Mouse (Mus musculus) hindbrain, embryonic 13.5 days (tissue): ENCODE data around the gene Tex47. TPM values are rescaled to one million over a fixed set of nuclear protein-coding genes. Genes with fewer than 3 reads are reported as not detected.

ENCODE experiments used
- ATAC-seq: fragments of 200-750 bp; cut with Nextera tagmentation; 2 replicates; pipeline ENCODE4 v1.8.0; 2017; ENCODE audit warnings: moderate TSS enrichment; ENCODE audit not compliant: low FRiP score
- H3K27ac ChIP-seq: fragments of 300-500 bp; sonication (generic); 2 replicates; pipeline ENCODE4 v1.5.1; 2015; ENCODE audit warnings: inconsistent platforms, mild to moderate bottlenecking, moderate library complexity
- H3K27me3 ChIP-seq: fragments of 300-500 bp; sonication (generic); 2 replicates; pipeline ENCODE4 v1.6.1; 2015; ENCODE audit warnings: mild to moderate bottlenecking, inconsistent platforms
- H3K36me3 ChIP-seq: fragments of 300-500 bp; sonication (generic); 2 replicates; pipeline ENCODE4 v1.6.1; 2015; ENCODE audit warnings: mild to moderate bottlenecking, inconsistent platforms
- H3K4me1 ChIP-seq: fragments of 300-500 bp; sonication (generic); replicated peaks from 2 replicates; pipeline ENCODE4 v1.6.1; 2015; ENCODE audit warnings: inconsistent platforms
- H3K4me2 ChIP-seq: fragments of 300-500 bp; sonication (generic); 2 replicates; pipeline ENCODE4 v1.6.1; 2015; ENCODE audit warnings: inconsistent platforms, mild to moderate bottlenecking, moderate library complexity
- H3K4me3 ChIP-seq: fragments of 300-500 bp; sonication (generic); 2 replicates; pipeline ENCODE4 v1.5.1; 2015; ENCODE audit warnings: mild to moderate bottlenecking, inconsistent platforms
- H3K9ac ChIP-seq: fragments of 300-500 bp; sonication (generic); 2 replicates; pipeline ENCODE4 v1.6.1; 2015; ENCODE audit warnings: mild to moderate bottlenecking, inconsistent platforms
- H3K9me3 ChIP-seq: fragments of 300-500 bp; sonication (generic); 2 replicates; pipeline ENCODE4 v1.6.1; 2016; ENCODE audit warnings: inconsistent platforms
- WGBS: fragments of 180-500 bp; shearing (Covaris S2); methylation state at CpG from one replicate; pipeline ENCODE4 v1.1.7; 2015; 5-methylcytosine and 5-hydroxymethylcytosine counted together
- polyA plus RNA-seq: library from polyadenylated mRNA; unstranded; fragments of >200 nt; fragmentation: Nextera tagmentation; extraction: Ambion mirVana; gene quantifications from 2 replicates; pipeline ENCODE4 v1.2.1, GENCODE M21; 2015

Gene Tex47
- polyA plus RNA-seq: 0.39 and 1.4 TPM in 2 replicates

DNA sequence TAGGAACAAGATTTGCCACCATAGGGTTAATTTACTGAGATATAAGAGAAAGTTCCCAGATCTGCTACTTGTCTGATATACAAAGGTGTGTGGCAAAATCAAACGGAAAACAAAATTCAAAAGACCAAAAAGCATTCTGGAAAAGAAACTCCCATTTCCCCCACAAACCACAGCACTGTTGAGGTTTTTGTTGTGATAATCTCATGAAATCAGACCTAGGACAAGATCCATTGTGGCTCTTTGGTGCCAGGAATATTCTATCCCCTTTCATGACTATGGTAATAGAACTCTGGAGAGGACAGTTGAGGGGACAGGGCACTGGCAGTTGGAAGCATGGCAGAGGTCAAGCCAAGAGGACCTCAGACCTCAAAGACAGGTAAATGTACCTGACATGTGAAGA is at the start of gene Tex47:
TSS of gene Tex47 (plus strand) at position 301 of the 400 bp plus-strand sequence.
- no peak within 1 kb of the TSS for H3K4me2 ChIP-seq
- no peaks in the 10 kb centered on the region for H3K27me3 ChIP-seq
- H3K27ac ChIP-seq: no peak within 1 kb of the TSS
- no peaks in the 10 kb centered on the region for H3K36me3 ChIP-seq
- no peak within 1 kb of the TSS for H3K4me3 ChIP-seq
- 93% methylated on average over 1 of the region's 1 CpGs for WGBS
- ATAC-seq: no peak
- H3K4me1 ChIP-seq: 0 out of 2 replicates have a peak, but pooled peaks cover 4% of the 10 kb centered on the region
- no peak within 1 kb of the TSS for H3K9ac ChIP-seq
- H3K9me3 ChIP-seq: no peaks in the 10 kb centered on the region

DNA sequence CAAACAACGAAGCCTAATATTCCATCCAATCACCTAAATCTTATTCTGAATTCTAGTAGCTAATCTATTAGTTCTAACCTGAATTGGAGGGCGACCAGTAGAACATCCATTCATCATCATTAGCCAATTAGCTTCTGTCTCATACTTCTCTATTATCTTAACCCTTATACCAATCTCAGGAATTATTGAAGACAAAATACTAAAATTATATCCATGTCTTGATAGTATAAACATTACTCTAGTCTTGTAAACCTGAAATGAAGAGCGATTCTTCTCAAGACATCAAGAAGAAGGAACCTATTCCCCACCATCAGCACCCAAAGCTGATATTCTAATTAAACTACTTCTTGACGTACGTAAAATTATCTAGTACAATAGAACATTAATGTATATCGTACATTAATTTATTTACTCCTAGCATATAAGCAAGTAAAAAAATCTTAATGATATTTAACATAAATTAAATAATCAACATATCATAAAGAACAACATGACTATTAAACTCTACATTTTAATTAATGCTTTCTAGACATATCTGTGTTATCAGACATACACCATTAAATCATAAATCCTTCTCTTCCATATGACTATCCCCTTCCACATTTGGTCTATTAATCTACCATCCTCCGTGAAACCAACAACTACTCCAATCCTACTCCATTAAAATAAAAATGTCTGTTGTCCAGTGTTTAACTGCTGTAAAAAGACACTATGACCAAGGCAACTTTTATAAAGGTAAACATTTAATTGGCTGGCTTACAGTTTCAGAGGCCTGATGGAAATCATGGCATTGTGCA is 27.1 kb upstream of the Tex47 start:
- no peak overlapping the region for H3K4me2 ChIP-seq
- WGBS: 93% methylated on average over 7 of the region's 7 CpGs
- H3K4me1 ChIP-seq: no peaks in the 10 kb centered on the region
- no peak overlapping the region for H3K27ac ChIP-seq
- no peak overlapping the region for H3K9ac ChIP-seq
- no peaks in the 10 kb centered on the region for H3K27me3 ChIP-seq
- H3K4me3 ChIP-seq: no peak overlapping the region
- H3K9me3 ChIP-seq: no peaks in the 10 kb centered on the region
- no peaks in the 10 kb centered on the region for H3K36me3 ChIP-seq
- ATAC-seq: no peak

DNA sequence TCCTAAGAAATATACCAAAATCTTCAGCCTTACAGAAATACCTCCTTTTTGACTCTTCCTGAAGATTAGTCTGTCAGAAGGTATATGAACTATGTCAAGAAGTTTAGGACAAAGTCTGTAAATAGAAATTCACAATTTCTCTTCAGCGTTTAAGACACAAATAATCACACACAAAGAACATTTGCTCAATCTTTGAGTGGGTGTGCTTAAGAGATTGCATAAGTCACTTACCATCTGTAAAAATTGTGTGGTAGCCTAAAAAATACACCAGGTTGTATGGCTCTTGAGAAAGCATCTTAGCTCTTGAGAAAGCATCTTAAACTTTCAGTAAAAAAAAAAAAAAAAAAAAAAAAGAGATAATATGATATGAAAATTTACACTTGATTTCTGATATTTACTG is 19.6 kb upstream of the Tex47 start:
- ATAC-seq: no peak
- no peaks in the 10 kb centered on the region for H3K27me3 ChIP-seq
- H3K4me2 ChIP-seq: no peak overlapping the region
- H3K4me1 ChIP-seq: no peaks in the 10 kb centered on the region
- H3K27ac ChIP-seq: no peak overlapping the region
- H3K36me3 ChIP-seq: no peaks in the 10 kb centered on the region
- WGBS: 96% methylated on average over 1 of the region's 1 CpGs
- H3K9me3 ChIP-seq: no peaks in the 10 kb centered on the region
- no peak overlapping the region for H3K4me3 ChIP-seq
- H3K9ac ChIP-seq: no peak overlapping the region

DNA sequence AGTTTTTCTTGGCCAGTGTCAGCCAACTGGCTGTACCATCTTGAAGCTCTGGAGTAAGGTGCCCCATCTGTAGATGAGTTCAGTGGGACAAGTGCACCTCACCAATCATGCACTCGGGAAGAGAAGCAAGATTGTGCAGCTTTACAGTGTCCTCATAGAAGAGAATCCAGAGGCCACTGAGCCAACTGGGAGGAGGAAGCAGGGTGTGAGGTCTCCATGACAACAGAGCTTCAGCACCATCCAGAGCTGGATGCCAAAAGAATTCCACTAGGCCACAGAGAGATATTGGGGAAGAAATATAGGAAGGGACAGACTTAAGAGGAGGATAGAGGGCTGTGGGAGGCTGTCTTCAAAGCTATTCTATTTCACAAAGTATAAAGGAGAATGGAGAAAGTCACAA is 950 bp upstream of the Tex47 start:
- Histone ChIP-seq H3K27ac (no peak overlapping the region), H3K9ac (no peak overlapping the region), H3K9me3 (no peaks in the 10 kb centered on the region), H3K4me1 (0 out of 2 replicates have a peak, but pooled peaks cover 4% of the 10 kb centered on the region), H3K4me2 (no peak overlapping the region), H3K27me3 (no peaks in the 10 kb centered on the region), H3K36me3 (no peaks in the 10 kb centered on the region), H3K4me3 (no peak overlapping the region)
- 55% methylated on average over 1 of the region's 1 CpGs for WGBS
- ATAC-seq: no peak

DNA sequence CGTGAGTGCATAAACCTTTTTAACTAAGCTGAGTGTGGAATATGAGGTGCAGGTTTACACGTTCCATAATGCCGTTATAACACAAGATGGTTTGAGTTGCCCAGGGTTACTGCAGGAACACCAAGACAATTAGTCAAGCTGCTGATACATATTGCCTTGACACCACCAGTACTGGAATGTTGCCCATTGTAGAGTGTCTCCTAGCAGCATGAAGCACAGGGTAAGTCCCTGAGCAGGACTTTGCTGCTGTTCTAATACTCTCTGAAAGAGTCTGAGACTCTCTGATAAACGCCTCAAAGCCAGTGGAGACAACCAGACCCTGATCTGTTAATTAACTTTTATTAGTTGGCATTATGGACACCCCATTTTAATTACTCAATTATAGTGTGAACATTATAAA is 21.7 kb downstream of the Tex47 start:
- no peak overlapping the region for H3K4me3 ChIP-seq
- no peaks in the 10 kb centered on the region for H3K27me3 ChIP-seq
- 66% methylated on average over 4 of the region's 4 CpGs for WGBS

DNA sequence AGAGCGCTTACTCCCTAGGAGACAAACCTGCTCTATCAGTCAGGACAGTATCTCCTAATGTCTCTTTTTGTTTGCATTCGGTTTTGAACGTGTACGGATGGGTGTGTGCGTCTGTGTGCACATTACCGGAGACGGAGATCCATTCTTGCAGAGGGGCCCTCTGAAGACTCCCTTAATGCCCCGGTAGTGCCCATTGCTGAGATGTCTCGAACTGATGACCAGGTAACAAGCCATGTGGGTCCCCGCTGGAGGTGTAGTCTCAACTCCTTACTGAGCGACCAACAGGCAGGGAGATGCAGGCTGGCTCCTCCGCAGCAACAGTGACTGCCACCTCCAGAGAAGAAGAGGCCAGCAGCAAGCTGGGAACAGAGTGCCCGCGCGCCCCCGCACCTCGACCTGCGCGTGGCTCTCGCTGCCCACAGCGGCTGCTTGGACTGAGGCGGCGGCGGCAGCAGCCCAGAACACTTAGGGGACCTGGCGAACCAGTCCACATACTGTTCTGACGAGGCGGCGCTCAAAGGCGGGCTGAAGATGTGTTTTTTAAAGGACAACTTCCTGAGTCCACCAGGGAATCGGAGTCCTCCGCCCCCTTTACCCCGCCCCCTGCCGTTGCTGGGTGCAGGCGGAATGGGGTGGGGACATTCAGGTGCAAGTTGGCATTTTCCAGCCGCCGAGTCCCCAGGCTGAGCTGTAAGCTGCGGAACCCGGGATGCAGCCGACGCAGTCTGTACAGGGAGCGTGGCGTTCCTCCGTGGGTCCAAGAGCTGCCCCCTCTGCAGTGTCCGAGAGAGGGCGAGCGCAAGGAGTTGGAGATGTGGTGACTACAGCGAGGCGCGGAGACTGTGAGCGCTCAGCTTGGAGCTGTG is 40.5 kb downstream of the Tex47 start, which contains the start of gene Zfp804b:
TSS of gene Zfp804b (minus strand) at position 612 of the 866 bp plus-strand sequence.
- peak within 1 kb of the TSS; percentile 74 for H3K9ac ChIP-seq
- ATAC-seq: peak; percentile 95
- peak within 1 kb of the TSS; percentile 58 for H3K27ac ChIP-seq
- peak within 1 kb of the TSS; percentile 68 for H3K4me3 ChIP-seq
- H3K27me3 ChIP-seq: no peaks in the 10 kb centered on the region
- 0 out of 2 replicates have a peak, but pooled peaks cover 10% of the 10 kb centered on the region for H3K4me1 ChIP-seq
- H3K36me3 ChIP-seq: no peaks in the 10 kb centered on the region
- WGBS: under 1% methylated on average over 50 of the region's 50 CpGs
- peak within 1 kb of the TSS; percentile 92 for H3K4me2 ChIP-seq
- no peaks in the 10 kb centered on the region for H3K9me3 ChIP-seq

More for the DNA sequence above, 21.7 kb downstream of the Tex47 start:
- Histone ChIP-seq H3K4me2 (no peak overlapping the region), H3K27ac (no peak overlapping the region), H3K36me3 (no peaks in the 10 kb centered on the region), H3K9ac (no peak overlapping the region), H3K4me1 (no peaks in the 10 kb centered on the region; the same call in none of the 2 replicates), H3K9me3 (no peaks in the 10 kb centered on the region)
- ATAC-seq: peak; percentile 54; the same call in 1 of the 2 replicates

DNA sequence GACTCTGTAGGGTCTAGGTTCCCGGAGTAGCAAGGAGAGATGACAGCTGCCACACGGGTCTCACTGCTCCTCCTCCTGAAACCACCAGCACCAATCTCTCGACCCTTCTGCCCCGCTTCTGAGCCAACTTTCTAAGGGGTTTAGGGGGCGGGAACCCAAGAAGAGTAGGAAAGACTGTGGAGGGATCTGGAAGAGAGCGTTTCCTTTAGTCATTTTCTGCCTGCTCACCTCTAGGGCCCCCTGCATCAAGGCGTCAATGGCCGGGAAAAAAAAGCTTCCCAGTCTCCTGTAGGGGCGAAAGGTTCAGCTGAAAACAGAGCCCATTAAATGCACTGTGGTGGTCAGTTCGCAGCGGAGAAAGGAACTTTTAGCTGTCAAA is 41.1 kb downstream of the Tex47 start:
- ATAC-seq: peak; percentile 67
- Histone ChIP-seq H3K27ac (peak overlapping the region; percentile 58), H3K4me1 (0 out of 2 replicates have a peak, but pooled peaks cover 10% of the 10 kb centered on the region), H3K4me3 (peak overlapping the region; percentile 68), H3K36me3 (no peaks in the 10 kb centered on the region), H3K9me3 (no peaks in the 10 kb centered on the region), H3K27me3 (no peaks in the 10 kb centered on the region), H3K9ac (peak overlapping the region; percentile 74), H3K4me2 (peak overlapping the region; percentile 92)
- WGBS: under 1% methylated on average over 11 of the region's 11 CpGs

Other genes with a start within 250 kb of the Tex47 start
- 1.4 and 1.9 TPM in 2 replicates for gene Zfp804b, start 40.6 kb downstream of the Tex47 start, polyA plus RNA-seq